Mouse (Mus musculus) inflammation-experienced regulatory T-cells (primary cell): ENCODE measurements around the gene B3gat1. TPM values are rescaled to one million over a fixed set of nuclear protein-coding genes. Genes with fewer than 3 reads are reported as not detected.

ENCODE experiments used
- polyA plus RNA-seq, 2 experiments: library from polyadenylated mRNA; unstranded; fragments of 100-300 nt; shearing (Covaris generic); gene quantifications; one replicate each; pipeline ENCODE4 v1.2.1; 2017

The B3gat1 gene
- under 1 TPM in 1 of 2 experiments, not detected in 1; 0.10 TPM for polyA plus RNA-seq

GRCm38 (mm10) chr9:26733206-26733891 is at the start of gene B3gat1:
B3gat1 (plus strand) TSS chr9:26733728.

GRCm38 (mm10) chr9:26805935-26806666 is 72.6 kb downstream of the B3gat1 start, which contains the start of gene Glb1l2:
Glb1l2 (minus strand) TSS chr9:26806468.

Other genes starting within 250 kb of the B3gat1 start
- under 1 TPM; 0.16 to 0.75 TPM for gene Glb1l2, start 72.7 kb downstream of the B3gat1 start, polyA plus RNA-seq
- 1 to 10 TPM in 1 of 2 experiments, under 1 TPM in 1; 0.16 to 2.1 TPM for gene Glb1l3, start 127.2 kb downstream of the B3gat1 start, polyA plus RNA-seq
- under 1 TPM; 0.25 to 0.34 TPM for gene Gm1110, start 189.4 kb downstream of the B3gat1 start, polyA plus RNA-seq